Mouse (Mus musculus) neural tube, embryonic 12.5 days (tissue): ENCODE measurements at regions not wholly inside any gene's neighbourhood (a gene's known extent, or its start where the extent isn't known, plus 50 kb on each side); places are given as distances from the start of the nearest gene placed in this dataset.

Source experiments
- ATAC-seq: fragments of 200-750 bp; cut with Nextera tagmentation; 2 replicates; pipeline ENCODE4 v1.8.0; 2017; ENCODE audit warnings: low read depth, mild to moderate bottlenecking, moderate TSS enrichment, moderate library complexity; ENCODE audit not compliant: low FRiP score
- H3K27ac ChIP-seq: fragments of 300-500 bp; sonication (generic); 2 replicates; pipeline ENCODE4 v1.5.1; 2016
- H3K27me3 ChIP-seq: fragments of 300-500 bp; sonication (generic); replicated peaks from 2 replicates; pipeline ENCODE4 v1.6.1; 2016; ENCODE audit warnings: mild to moderate bottlenecking
- H3K36me3 ChIP-seq: fragments of 300-500 bp; sonication (generic); 2 replicates; pipeline ENCODE4 v1.6.1; 2016; ENCODE audit warnings: mild to moderate bottlenecking
- H3K4me1 ChIP-seq: fragments of 300-500 bp; sonication (generic); 2 replicates; pipeline ENCODE4 v1.6.1; 2016
- H3K4me2 ChIP-seq: fragments of 300-500 bp; sonication (generic); replicated peaks from 2 replicates; pipeline ENCODE4 v1.6.1; 2016; ENCODE audit warnings: mild to moderate bottlenecking
- H3K4me3 ChIP-seq: fragments of 300-500 bp; sonication (generic); 2 replicates; pipeline ENCODE4 v1.5.1; 2016
- H3K9ac ChIP-seq: fragments of 300-500 bp; sonication (generic); 2 replicates; pipeline ENCODE4 v1.6.1; 2016; ENCODE audit warnings: mild to moderate bottlenecking
- H3K9me3 ChIP-seq: fragments of 300-500 bp; sonication (generic); 2 replicates; pipeline ENCODE4 v1.6.1; 2016; ENCODE audit warnings: mild to moderate bottlenecking
- WGBS: fragments of 180-500 bp; shearing (Covaris S2); methylation state at CpG from one replicate; pipeline ENCODE4 v1.1.7; 2016; 5-methylcytosine and 5-hydroxymethylcytosine counted together

DNA sequence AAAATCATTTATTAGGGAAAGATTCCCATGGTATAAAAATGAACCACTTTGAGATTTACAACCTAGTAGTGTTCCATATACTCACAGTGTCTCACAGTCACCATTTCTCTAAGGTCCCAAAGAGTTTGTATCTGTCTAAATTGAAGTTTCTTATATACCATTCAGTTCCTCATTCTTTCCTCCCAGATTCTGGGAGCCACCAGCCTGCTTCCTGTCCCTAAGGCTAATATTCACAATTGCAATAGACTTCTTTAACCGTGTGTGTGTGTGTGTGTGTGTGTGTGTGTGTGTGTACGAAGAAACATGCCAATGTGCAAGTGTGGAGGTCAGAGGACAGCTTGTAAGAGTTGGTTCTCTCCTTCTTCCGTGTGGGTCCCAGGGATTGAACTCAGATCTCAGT lies 124.1 kb upstream of the Rbm19 start:
- 82% methylated on average over 3 of the region's 3 CpGs for WGBS
- Histone ChIP-seq H3K27ac (no peak overlapping the region), H3K36me3 (no peaks in the 10 kb centered on the region), H3K27me3 (no peaks in the 10 kb centered on the region), H3K9me3 (no peaks in the 10 kb centered on the region), H3K9ac (no peak overlapping the region), H3K4me2 (no peak overlapping the region), H3K4me3 (no peak overlapping the region), H3K4me1 (no peaks in the 10 kb centered on the region)
- ATAC-seq = no peak

- no peak overlapping the region for H3K9ac ChIP-seq
- WGBS = 100% methylated on average over 1 of the region's 1 CpGs
- no peak overlapping the region for H3K4me2 ChIP-seq
These were observed 120.5 kb upstream of the Rbm19 start for GRCm38 (mm10) chr5:119995726-119996125.

GRCm38 (mm10) chr5:120005696-120006469 lies 110.4 kb upstream of the Rbm19 start:
- ATAC-seq = no peak
- H3K4me3 ChIP-seq = no peak overlapping the region
- H3K4me1 ChIP-seq = no peaks in the 10 kb centered on the region
- 90% methylated on average over 6 of the region's 6 CpGs for WGBS
- H3K9me3 ChIP-seq = peaks cover 4% of the 10 kb centered on the region
- H3K4me2 ChIP-seq = no peak overlapping the region
- H3K27me3 ChIP-seq = no peaks in the 10 kb centered on the region
- H3K9ac ChIP-seq = no peak overlapping the region
- no peaks in the 10 kb centered on the region for H3K36me3 ChIP-seq
- H3K27ac ChIP-seq = no peak overlapping the region

More at GRCm38 (mm10) chr5:119995726-119996125, 120.5 kb upstream of the Rbm19 start:
- no peaks in the 10 kb centered on the region for H3K27me3 ChIP-seq
- ATAC-seq = no peak
- H3K36me3 ChIP-seq = no peaks in the 10 kb centered on the region
- no peaks in the 10 kb centered on the region for H3K4me1 ChIP-seq
- no peak overlapping the region for H3K4me3 ChIP-seq
- no peak overlapping the region for H3K27ac ChIP-seq
- no peaks in the 10 kb centered on the region for H3K9me3 ChIP-seq

DNA sequence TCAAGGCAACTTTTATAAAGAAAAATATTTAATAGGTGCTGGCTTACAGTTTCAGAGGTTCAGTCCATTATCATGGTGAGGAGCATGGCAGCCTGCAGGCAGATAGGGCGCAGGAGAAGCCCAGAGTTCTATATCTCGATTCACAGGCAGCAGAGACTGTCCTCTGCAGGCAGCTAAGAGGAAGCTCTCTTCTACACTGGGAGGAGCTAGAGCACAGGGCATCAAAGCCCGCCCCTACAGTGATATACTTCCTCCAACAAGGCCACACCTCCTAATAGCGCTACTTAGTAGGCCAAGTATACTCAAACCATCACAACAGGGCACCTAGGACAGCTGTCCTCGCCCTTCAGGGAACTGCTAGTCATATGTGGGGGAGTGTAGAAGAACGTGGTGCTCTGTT lies 108.5 kb upstream of the Rbm19 start:
- H3K27ac ChIP-seq = no peak overlapping the region
- ATAC-seq = no peak
- WGBS = 72% methylated on average over 6 of the region's 6 CpGs

DNA sequence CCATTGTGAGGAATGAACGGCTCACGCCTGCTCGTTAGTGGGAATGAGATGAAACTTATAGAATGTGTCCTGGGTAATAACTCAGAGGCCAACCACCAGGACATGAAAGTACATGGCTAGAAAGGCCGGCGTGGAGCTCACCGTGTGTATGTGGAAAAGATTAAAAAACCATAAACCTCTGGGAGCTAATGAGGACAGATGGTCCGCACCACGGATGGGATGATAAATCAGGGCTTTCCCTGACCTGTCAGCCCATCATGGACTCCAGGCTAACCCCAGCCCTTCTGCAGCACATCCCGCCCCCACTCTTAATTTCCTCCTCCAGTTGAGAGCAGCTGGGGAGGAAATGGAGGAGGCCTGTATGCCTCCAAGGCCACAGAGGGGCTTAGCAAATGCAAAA lies 108.0 kb upstream of the Rbm19 start:
- 66% methylated on average over 9 of the region's 9 CpGs for WGBS
- H3K4me3 ChIP-seq = no peak overlapping the region
- no peaks in the 10 kb centered on the region for H3K36me3 ChIP-seq
- no peak for ATAC-seq
- H3K4me2 ChIP-seq = no peak overlapping the region
- no peak overlapping the region for H3K27ac ChIP-seq
- H3K4me1 ChIP-seq = no peaks in the 10 kb centered on the region
- H3K27me3 ChIP-seq = no peaks in the 10 kb centered on the region
- H3K9ac ChIP-seq = no peak overlapping the region
- peaks cover 4% of the 10 kb centered on the region for H3K9me3 ChIP-seq

More for the DNA sequence above, 108.5 kb upstream of the Rbm19 start:
- no peak overlapping the region for H3K4me2 ChIP-seq
- no peaks in the 10 kb centered on the region for H3K36me3 ChIP-seq
- peaks cover 4% of the 10 kb centered on the region for H3K9me3 ChIP-seq
- H3K4me1 ChIP-seq = no peaks in the 10 kb centered on the region
- H3K4me3 ChIP-seq = no peak overlapping the region
- no peaks in the 10 kb centered on the region for H3K27me3 ChIP-seq
- no peak overlapping the region for H3K9ac ChIP-seq

GRCm38 (mm10) chr5:120015417-120015816 lies 100.8 kb upstream of the Rbm19 start:
- Histone ChIP-seq H3K27ac (no peak overlapping the region), H3K4me1 (no peaks in the 10 kb centered on the region), H3K4me2 (no peak overlapping the region), H3K9ac (no peak overlapping the region), H3K4me3 (no peak overlapping the region), H3K36me3 (no peaks in the 10 kb centered on the region), H3K27me3 (no peaks in the 10 kb centered on the region), H3K9me3 (no peaks in the 10 kb centered on the region; the same call in 1 of the 2 replicates)
- 85% methylated on average over 10 of the region's 10 CpGs for WGBS
- ATAC-seq = no peak

DNA sequence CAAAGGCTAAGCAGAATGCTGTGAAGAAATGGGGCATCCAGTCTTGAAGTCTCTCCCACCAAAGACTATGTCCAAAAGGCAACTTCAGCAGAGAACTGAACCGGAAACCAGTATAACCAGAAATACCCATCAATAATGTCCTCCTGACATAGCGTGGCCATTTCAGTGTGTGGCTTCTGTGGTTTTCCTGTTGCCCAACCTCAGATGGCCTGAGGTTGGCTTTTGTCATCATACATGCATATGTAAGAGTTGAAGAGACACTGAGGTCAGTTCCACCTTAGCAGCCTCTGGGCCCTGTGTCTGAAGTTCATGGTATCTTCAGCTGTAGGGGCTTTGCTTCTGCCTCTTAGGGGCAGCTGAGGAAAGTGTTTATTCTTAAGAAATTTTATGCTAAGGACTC lies 98.1 kb upstream of the Rbm19 start:
- WGBS = 92% methylated on average over 2 of the region's 2 CpGs
- Histone ChIP-seq H3K27me3 (no peaks in the 10 kb centered on the region), H3K4me3 (no peak overlapping the region), H3K4me1 (no peaks in the 10 kb centered on the region), H3K9ac (no peak overlapping the region), H3K9me3 (no peaks in the 10 kb centered on the region), H3K36me3 (no peaks in the 10 kb centered on the region), H3K27ac (no peak overlapping the region), H3K4me2 (no peak overlapping the region)
- no peak for ATAC-seq

DNA sequence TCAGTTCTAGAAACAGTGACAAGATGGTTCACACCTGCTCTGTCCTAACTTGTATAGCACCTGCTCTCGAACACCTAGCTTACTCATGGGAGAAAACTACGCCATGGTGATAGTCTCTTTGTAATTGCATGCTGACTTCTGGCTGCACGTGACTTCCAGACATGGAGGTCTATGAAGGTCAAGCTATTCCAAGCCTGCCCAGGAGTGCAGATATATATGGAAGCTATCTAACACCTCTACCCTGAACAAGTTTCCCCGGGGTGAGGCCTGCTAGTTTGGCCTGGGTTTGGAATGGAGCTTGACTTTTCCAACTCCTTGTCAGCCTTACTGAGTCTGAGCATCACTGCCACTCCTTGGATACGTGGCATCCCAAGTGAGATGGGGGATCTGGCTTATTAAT lies 95.5 kb upstream of the Rbm19 start:
- no peak for ATAC-seq
- 85% methylated on average over 5 of the region's 5 CpGs for WGBS
- Histone ChIP-seq H3K4me2 (no peak overlapping the region), H3K9ac (no peak overlapping the region), H3K27ac (no peak overlapping the region), H3K4me1 (peaks cover 7% of the 10 kb centered on the region), H3K36me3 (no peaks in the 10 kb centered on the region), H3K27me3 (no peaks in the 10 kb centered on the region), H3K4me3 (no peak overlapping the region), H3K9me3 (no peaks in the 10 kb centered on the region)

- H3K27me3 ChIP-seq = no peaks in the 10 kb centered on the region
- H3K4me3 ChIP-seq = no peak overlapping the region
- ATAC-seq = no peak
- H3K4me2 ChIP-seq = no peak overlapping the region
- H3K36me3 ChIP-seq = no peaks in the 10 kb centered on the region
- H3K9ac ChIP-seq = no peak overlapping the region
- 91% methylated on average over 5 of the region's 5 CpGs for WGBS
- no peak overlapping the region for H3K27ac ChIP-seq
- H3K9me3 ChIP-seq = no peaks in the 10 kb centered on the region
- peaks cover 7% of the 10 kb centered on the region for H3K4me1 ChIP-seq
These were observed 94.0 kb upstream of the Rbm19 start for GRCm38 (mm10) chr5:120022276-120022675.

DNA sequence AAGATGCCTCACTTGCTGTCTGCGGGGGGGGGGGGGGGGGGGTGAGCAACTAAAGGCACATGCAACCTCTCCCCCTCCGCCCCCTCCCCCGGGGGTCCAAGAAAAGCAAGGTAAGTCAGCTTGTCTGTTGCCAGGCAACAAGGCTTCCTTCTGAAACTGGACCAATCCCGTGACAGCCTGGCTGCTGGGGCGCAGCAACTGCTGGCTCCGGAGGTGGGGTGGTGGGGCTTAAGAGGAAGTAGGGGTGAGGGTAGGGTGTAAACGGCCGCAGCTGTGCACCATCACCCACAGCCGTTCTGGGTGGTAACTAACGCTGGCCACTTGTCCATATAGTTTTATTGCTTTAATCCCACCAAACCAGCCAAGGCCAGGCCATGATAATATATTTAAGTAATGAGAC lies 92.2 kb upstream of the Rbm19 start:
- H3K36me3 ChIP-seq = no peaks in the 10 kb centered on the region
- ATAC-seq = no peak
- H3K4me3 ChIP-seq = no peak overlapping the region

GRCm38 (mm10) chr5:120025212-120025611 lies 91.1 kb upstream of the Rbm19 start:
- Histone ChIP-seq H3K4me3 (no peak overlapping the region), H3K27ac (no peak overlapping the region), H3K9ac (no peak overlapping the region), H3K36me3 (no peaks in the 10 kb centered on the region), H3K4me1 (peaks cover 7% of the 10 kb centered on the region), H3K4me2 (no peak overlapping the region), H3K27me3 (no peaks in the 10 kb centered on the region), H3K9me3 (no peaks in the 10 kb centered on the region)
- ATAC-seq = no peak

More for the DNA sequence above, 92.2 kb upstream of the Rbm19 start:
- 4% methylated on average over 10 of the region's 10 CpGs for WGBS
- Histone ChIP-seq H3K27ac (no peak overlapping the region), H3K27me3 (no peaks in the 10 kb centered on the region), H3K4me1 (peaks cover 7% of the 10 kb centered on the region), H3K9me3 (no peaks in the 10 kb centered on the region), H3K4me2 (peak overlapping the region; percentile 34; the same call in 1 of the 2 replicates), H3K9ac (no peak overlapping the region)

DNA sequence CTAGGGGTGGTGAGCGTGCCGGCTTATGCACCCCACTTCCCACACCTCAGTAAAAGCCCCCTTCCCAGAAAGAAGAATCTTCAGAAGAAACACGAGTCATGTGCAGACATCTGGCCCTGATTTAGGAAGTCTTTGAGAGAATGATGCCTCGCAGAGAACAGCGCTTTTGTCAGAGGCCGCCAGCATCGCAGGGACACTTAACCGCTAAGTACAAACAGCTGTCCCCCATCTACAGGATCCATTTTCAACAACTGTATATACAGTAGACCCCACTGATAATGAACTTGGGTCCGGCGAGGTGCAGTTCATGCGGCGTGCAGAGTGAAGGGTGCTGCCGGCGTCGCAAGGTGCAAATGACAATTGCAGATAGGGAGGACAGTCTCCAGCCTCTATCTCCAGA lies 85.4 kb upstream of the Rbm19 start:
- no peak for ATAC-seq
- Histone ChIP-seq H3K27me3 (no peaks in the 10 kb centered on the region), H3K9me3 (no peaks in the 10 kb centered on the region), H3K27ac (no peak overlapping the region), H3K9ac (no peak overlapping the region), H3K4me1 (no peaks in the 10 kb centered on the region), H3K4me3 (no peak overlapping the region), H3K4me2 (no peak overlapping the region), H3K36me3 (no peaks in the 10 kb centered on the region)
- WGBS = 85% methylated on average over 15 of the region's 15 CpGs

- Histone ChIP-seq H3K9ac (no peak overlapping the region), H3K4me3 (no peak overlapping the region), H3K9me3 (no peaks in the 10 kb centered on the region), H3K36me3 (no peaks in the 10 kb centered on the region), H3K4me1 (no peaks in the 10 kb centered on the region), H3K27me3 (no peaks in the 10 kb centered on the region), H3K27ac (no peak overlapping the region), H3K4me2 (no peak overlapping the region)
- WGBS = 70% methylated on average over 4 of the region's 4 CpGs
- ATAC-seq = no peak
These were observed 84.7 kb upstream of the Rbm19 start for GRCm38 (mm10) chr5:120031614-120032013.
